9 mouse cellular contexts compared by ENCODE assay signal in genomic region chr2:147084366-147085071, GRCm38 (mm10). TPM values are rescaled to one million over a fixed set of nuclear protein-coding genes. Genes with fewer than 3 reads are reported as not detected.
DNase-seq lines count a peak whose midpoint lies in the region; ATAC-seq and TF ChIP-seq lines count a peak whose summit lies in the region.
"Had no signal": no experiment of that assay in that cellular context is flagged by ENCODE, and none has a peak within 500 bp of the region (broad histone marks: within the 10 kb centered on the region; RNA-seq: fewer than 3 reads in every experiment).

No protein-coding gene starts in this region.

- H3K27ac ChIP-seq in thymus, adult 2 months (ENCODE audit: control insufficient read depth, insufficient read depth, low read length) = no peak overlapping the region
- H3K27ac ChIP-seq in heart, postnatal 0 days (ENCODE audit: low read depth) = no peak overlapping the region
- H3K27ac ChIP-seq in testis, adult 2 months (ENCODE audit: control insufficient read depth, insufficient read depth, low read depth, low read length) = no peak overlapping the region

- H3K4me3 ChIP-seq in thymus, adult 2 months (ENCODE audit: control insufficient read depth, insufficient read depth, low read length) = no peak overlapping the region
- H3K4me3 ChIP-seq in heart, postnatal 0 days (ENCODE audit: low read depth, low read length) = peak overlapping the region; percentile 52
- H3K4me3 ChIP-seq in testis, adult 2 months (ENCODE audit: control insufficient read depth, low read depth, low read length) = peak overlapping the region; percentile 79

- no peaks in the 10 kb centered on the region for H3K36me3 ChIP-seq in thymus, adult 2 months (ENCODE audit: control insufficient read depth, insufficient read depth, low read length)
- H3K36me3 ChIP-seq in heart, postnatal 0 days (replicated peaks; ENCODE audit: control insufficient read depth, insufficient read depth, low read length) = no peaks in the 10 kb centered on the region
- H3K36me3 ChIP-seq in testis, adult 2 months (ENCODE audit: control insufficient read depth, insufficient read depth, low read length) = no peaks in the 10 kb centered on the region

- TF ChIP-seq POLR2A in thymus, adult 2 months (IDR thresholded peaks at IDR 0.05; ENCODE audit: control insufficient read depth, extremely low read depth, insufficient read depth, low read length, poor library complexity) = no peak
- no peak for TF ChIP-seq POLR2A in testis, adult 2 months (IDR thresholded peaks at IDR 0.05; ENCODE audit: control insufficient read depth, low read depth, low read length)

- 0 out of 2 replicates have a peak, but pooled peaks have one; percentile 30 for ATAC-seq in heart, postnatal 0 days (ENCODE audit: insufficient read depth, low read depth)

- H3K4me2 ChIP-seq in heart, postnatal 0 days (ENCODE audit: low read depth, low read length) = peak overlapping the region; percentile 61

- peaks cover 13% of the 10 kb centered on the region for H3K4me1 ChIP-seq in thymus, adult 2 months (replicated peaks; ENCODE audit: control insufficient read depth, insufficient read depth, low read length)
- no peaks in the 10 kb centered on the region for H3K4me1 ChIP-seq in heart, postnatal 0 days (ENCODE audit: control insufficient read depth, insufficient read depth)
- peaks cover 3% of the 10 kb centered on the region for H3K4me1 ChIP-seq in testis, adult 2 months (ENCODE audit: control insufficient read depth, insufficient read depth, low read length)

- H3K27me3 ChIP-seq in thymus, adult 2 months (ENCODE audit: control insufficient read depth, insufficient read depth, low read length) = peaks cover 23% of the 10 kb centered on the region
- H3K27me3 ChIP-seq in heart, postnatal 0 days (ENCODE audit: control insufficient read depth, insufficient read depth, low read length) = peaks cover 87% of the 10 kb centered on the region
- peaks cover 2% of the 10 kb centered on the region for H3K27me3 ChIP-seq in testis, adult 2 months (ENCODE audit: control insufficient read depth, insufficient read depth, low read length)

- TF ChIP-seq CTCF in thymus, adult 2 months (IDR thresholded peaks at IDR 0.05; ENCODE audit: borderline replicate concordance, control insufficient read depth, extremely low read depth, insufficient read depth, low read length, poor library complexity) = no peak
- no peak for TF ChIP-seq CTCF in heart, postnatal 0 days (IDR thresholded peaks at IDR 0.05; ENCODE audit: low read depth)
- TF ChIP-seq CTCF in testis, adult 2 months (IDR thresholded peaks at IDR 0.05; ENCODE audit: control insufficient read depth, insufficient read depth, insufficient replicate concordance, low read depth, low read length) = no peak

- no peak overlapping the region for H3K9ac ChIP-seq in heart, postnatal 0 days (replicated peaks; ENCODE audit: low read depth, low read length)

- DNase-seq in cerebellum, postnatal 10 days = peak; percentile 30 to 43
- DNase-seq in cerebellum, adult 9-10 months = no peak
- peak; percentile 2 for DNase-seq in thymus, adult 2 months
- DNase-seq in thymus, postnatal 25 days = no peak
- no peak for DNase-seq in heart, postnatal 0 days (ENCODE audit: low spot score)
- DNase-seq in liver = peak; percentile 3
- DNase-seq in left cerebral cortex, adult 9 months (ENCODE audit: low spot score in 2 of 2) = no peak

- 10% methylated on average over 106 of the region's 106 CpGs for WGBS in thymus, adult 2 months
- WGBS in heart, postnatal 0 days = under 1% methylated on average over 73 of the region's 106 CpGs

- no peak for TF ChIP-seq EP300 in heart, postnatal 0 days (IDR thresholded peaks at IDR 0.05; ENCODE audit: low read depth)

- H3K9me3 ChIP-seq in heart, postnatal 0 days (replicated peaks; ENCODE audit: control insufficient read depth, low read length) = no peaks in the 10 kb centered on the region

RNA-seq across cellular contexts. Expression of gene Nkx2-4, which starts 0.7 kb away (rescaled TPM):
- 0.19 and 0.38 TPM in 2 replicates for polyA plus RNA-seq in thymus, adult 2 months (2012; rRNA removed)
- not detected in 2 replicates for total RNA-seq in heart, postnatal 0 days (2014; rRNA removed; ENCODE audit: low replicate concordance)
- polyA plus RNA-seq in heart, postnatal 0 days (2015; fragmentation: Nextera tagmentation; extraction: Ambion mirVana) = not detected in 2 replicates
- 1.5 and 1.8 TPM in 2 replicates for polyA plus RNA-seq in testis, adult 2 months (2012; rRNA removed)
- polyA plus RNA-seq: C2C12 had no signal

Comparison
In these comparisons a context has a peak if more than half of its experiments do, and no peak if none do; other contexts are left out.
1. DNase-seq: peak in cerebellum, postnatal 10 days (2 of 2), thymus, adult 2 months (single experiment) and liver (single experiment); none in cerebellum, adult 9-10 months (single experiment), thymus, postnatal 25 days (single experiment), heart, postnatal 0 days (single experiment) and left cerebral cortex, adult 9 months (0 of 2).